Mouse (Mus musculus): ENCODE measurements around the gene Cog7.

DNA sequence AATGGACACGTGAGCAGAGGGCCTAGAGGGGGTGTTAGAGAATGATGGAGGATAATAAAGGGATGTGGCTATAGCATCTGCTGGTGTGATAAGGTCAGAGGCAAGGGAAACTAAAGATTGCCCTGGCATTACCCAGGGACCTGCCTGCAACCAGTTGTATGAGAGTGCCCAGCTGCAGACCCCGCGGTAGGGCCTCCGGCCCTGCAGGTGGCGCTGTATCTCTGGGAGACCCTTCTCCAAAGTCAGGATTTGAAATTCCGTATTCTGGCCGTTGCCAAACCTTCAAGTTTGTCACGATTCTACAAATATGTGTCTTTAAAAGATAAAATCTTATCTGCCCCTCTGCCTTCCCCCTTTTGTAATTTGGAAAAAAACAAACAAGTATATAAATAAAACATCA, 122.6 kb downstream of the Cog7 start:
- TF ChIP-seq CTCF (IDR thresholded peaks at IDR 0.05; ENCODE audit: insufficient read depth, low read depth, low read length) = no peak
- no peak for TF ChIP-seq POLR2A (IDR thresholded peaks at IDR 0.05; ENCODE audit: insufficient read depth, low read depth, low read length)

Data from olfactory bulb, adult 2 months (tissue).